ENCODE assay signal across 9 mouse cellular contexts in genomic region chr13:47777206-47778099, GRCm38 (mm10).
DNase-seq lines count a peak whose midpoint lies in the region; ATAC-seq and TF ChIP-seq lines count a peak whose summit lies in the region.
"Had no signal": no experiment of that assay in that cellular context is flagged by ENCODE, and none has a peak within 500 bp of the region (broad histone marks: within the 10 kb centered on the region; RNA-seq: fewer than 3 reads in every experiment).

No protein-coding gene starts in this region.

- no peak overlapping the region for H3K9ac ChIP-seq in forebrain, embryonic 12.5 days
- no peak overlapping the region for H3K9ac ChIP-seq in limb, embryonic 14.5 days (ENCODE audit: low read depth, low read length, severe bottlenecking)
- H3K9ac ChIP-seq in stomach, postnatal 0 days (ENCODE audit: low read length), result no peak overlapping the region

- H3K9me3 ChIP-seq in forebrain, embryonic 10.5 days, result no peaks in the 10 kb centered on the region
- H3K9me3 ChIP-seq in forebrain, embryonic 12.5 days, result no peaks in the 10 kb centered on the region
- H3K9me3 ChIP-seq in limb, embryonic 14.5 days (ENCODE audit: control insufficient read depth, low read length), result no peaks in the 10 kb centered on the region
- H3K9me3 ChIP-seq in stomach, postnatal 0 days (ENCODE audit: control insufficient read depth, low read length), result no peaks in the 10 kb centered on the region

- peak overlapping the region; percentile 41; the same call in 1 of the 2 replicates for H3K27ac ChIP-seq in forebrain, embryonic 10.5 days
- no peak overlapping the region for H3K27ac ChIP-seq in forebrain, embryonic 12.5 days
- H3K27ac ChIP-seq in limb, embryonic 14.5 days (replicated peaks; ENCODE audit: low read depth, low read length), result peak overlapping the region; percentile 21; the same call in 1 of the 2 replicates
- peak overlapping the region; percentile 81 for H3K27ac ChIP-seq in stomach, postnatal 0 days (replicated peaks)
- no peak overlapping the region for H3K27ac ChIP-seq in thymus, adult 2 months (ENCODE audit: control insufficient read depth, insufficient read depth, low read length)

- DNase-seq in forebrain, embryonic 10.5 days (ENCODE audit: extremely low spot score, low spot score), result no peak
- peak; percentile 7 for DNase-seq in right cerebral cortex, postnatal 4 days
- no peak for DNase-seq in right cerebral cortex, postnatal 25 days
- DNase-seq in limb, embryonic 14.5 days (ENCODE audit: low spot score), result peak; percentile 76
- no peak for DNase-seq in stomach, postnatal 0 days (ENCODE audit: low spot score)
- no peak for DNase-seq in thymus, adult 2 months

- TF ChIP-seq CTCF in stomach, postnatal 0 days (IDR thresholded peaks at IDR 0.05; ENCODE audit: low read depth), result no peak
- TF ChIP-seq CTCF in thymus, adult 2 months (IDR thresholded peaks at IDR 0.05; ENCODE audit: borderline replicate concordance, control insufficient read depth, extremely low read depth, insufficient read depth, low read length, poor library complexity), result no peak

- H3K36me3 ChIP-seq in forebrain, embryonic 10.5 days (replicated peaks), result no peaks in the 10 kb centered on the region
- no peaks in the 10 kb centered on the region for H3K36me3 ChIP-seq in forebrain, embryonic 12.5 days (replicated peaks)
- no peaks in the 10 kb centered on the region for H3K36me3 ChIP-seq in limb, embryonic 14.5 days (ENCODE audit: control insufficient read depth, insufficient read depth, low read length)
- H3K36me3 ChIP-seq in stomach, postnatal 0 days (ENCODE audit: control insufficient read depth, insufficient read depth, low read length), result no peaks in the 10 kb centered on the region
- H3K36me3 ChIP-seq in thymus, adult 2 months (ENCODE audit: control insufficient read depth, insufficient read depth, low read length), result no peaks in the 10 kb centered on the region

- peak; percentile 4 for TF ChIP-seq EP300 in stomach, postnatal 0 days (optimal IDR thresholded peaks at IDR 0.05)

- TF ChIP-seq POLR2A in limb, embryonic 14.5 days (IDR thresholded peaks at IDR 0.05; ENCODE audit: borderline replicate concordance, extremely low read depth, insufficient read depth, insufficient read length), result no peak
- no peak for TF ChIP-seq POLR2A in thymus, adult 2 months (IDR thresholded peaks at IDR 0.05; ENCODE audit: control insufficient read depth, extremely low read depth, insufficient read depth, low read length, poor library complexity)

- no peak for ATAC-seq in forebrain, embryonic 12.5 days (ENCODE audit: low FRiP score)
- ATAC-seq in limb, embryonic 14.5 days (ENCODE audit: low FRiP score, low read depth), result peak; percentile 50
- ATAC-seq in stomach, postnatal 0 days (ENCODE audit: low FRiP score, low TSS enrichment), result peak; percentile 70; the same call in 1 of the 2 replicates
- no peak for ATAC-seq in erythroblast, adult 5-6 weeks (replicated peaks; ENCODE audit: low FRiP score, poor library complexity, severe bottlenecking)

- H3K4me2 ChIP-seq in forebrain, embryonic 12.5 days, result no peak overlapping the region
- peak overlapping the region; percentile 2; the same call in 1 of the 2 replicates for H3K4me2 ChIP-seq in limb, embryonic 14.5 days (replicated peaks; ENCODE audit: low read depth, low read length, severe bottlenecking)
- H3K4me2 ChIP-seq in stomach, postnatal 0 days (replicated peaks; ENCODE audit: low read depth), result peak overlapping the region; percentile 17; the same call in 1 of the 2 replicates

- H3K27me3 ChIP-seq in forebrain, embryonic 10.5 days (ENCODE audit: poor library complexity, severe bottlenecking), result no peaks in the 10 kb centered on the region
- no peaks in the 10 kb centered on the region for H3K27me3 ChIP-seq in forebrain, embryonic 12.5 days
- H3K27me3 ChIP-seq in limb, embryonic 14.5 days (ENCODE audit: control insufficient read depth, insufficient read depth, low read length), result no peaks in the 10 kb centered on the region
- H3K27me3 ChIP-seq in stomach, postnatal 0 days (ENCODE audit: control insufficient read depth, insufficient read depth, low read length), result no peaks in the 10 kb centered on the region
- H3K27me3 ChIP-seq in thymus, adult 2 months (ENCODE audit: control insufficient read depth, insufficient read depth, low read length), result no peaks in the 10 kb centered on the region
- H3K27me3 ChIP-seq: megakaryocyte, embryonic 14.5 days had no signal

- 79% methylated on average over 15 of the region's 15 CpGs for WGBS in forebrain, embryonic 10.5 days
- WGBS in forebrain, embryonic 12.5 days, result 72% methylated on average over 15 of the region's 15 CpGs
- WGBS in limb, embryonic 14.5 days, result 36% methylated on average over 15 of the region's 15 CpGs
- 39% methylated on average over 15 of the region's 15 CpGs for whole genome bisulfite sequencing in stomach, postnatal 0 days
- WGBS in thymus, adult 2 months, result 89% methylated on average over 15 of the region's 15 CpGs

- peaks cover 26% of the 10 kb centered on the region for H3K4me1 ChIP-seq in forebrain, embryonic 10.5 days
- H3K4me1 ChIP-seq in forebrain, embryonic 12.5 days, result peaks cover 15% of the 10 kb centered on the region
- peaks cover 18% of the 10 kb centered on the region for H3K4me1 ChIP-seq in limb, embryonic 14.5 days (ENCODE audit: control insufficient read depth, insufficient read depth, low read length)
- no peaks in the 10 kb centered on the region for H3K4me1 ChIP-seq in stomach, postnatal 0 days (replicated peaks; ENCODE audit: control insufficient read depth, insufficient read depth)
- H3K4me1 ChIP-seq in thymus, adult 2 months (replicated peaks; ENCODE audit: control insufficient read depth, insufficient read depth, low read length), result no peaks in the 10 kb centered on the region
- H3K4me1 ChIP-seq: megakaryocyte, embryonic 14.5 days had no signal

- H3K4me3 ChIP-seq in forebrain, embryonic 10.5 days, result no peak overlapping the region
- H3K4me3 ChIP-seq in forebrain, embryonic 12.5 days (replicated peaks), result no peak overlapping the region
- no peak overlapping the region for H3K4me3 ChIP-seq in limb, embryonic 14.5 days (replicated peaks; ENCODE audit: low read length)
- no peak overlapping the region for H3K4me3 ChIP-seq in stomach, postnatal 0 days (ENCODE audit: low read depth, low read length)
- no peak overlapping the region for H3K4me3 ChIP-seq in thymus, adult 2 months (ENCODE audit: control insufficient read depth, insufficient read depth, low read length)

Comparison
In these comparisons a context has a peak if more than half of its experiments do, and no peak if none do; other contexts are left out.
1. DNase-seq: peak in right cerebral cortex, postnatal 4 days (single experiment) and limb, embryonic 14.5 days (single experiment); none in forebrain, embryonic 10.5 days (single experiment), right cerebral cortex, postnatal 25 days (single experiment), stomach, postnatal 0 days (single experiment) and thymus, adult 2 months (single experiment).
2. H3K27ac ChIP-seq: peak in forebrain, embryonic 10.5 days (single experiment), limb, embryonic 14.5 days (single experiment) and stomach, postnatal 0 days (single experiment); none in forebrain, embryonic 12.5 days (single experiment) and thymus, adult 2 months (single experiment).
3. ATAC-seq: peak in limb, embryonic 14.5 days (single experiment) and stomach, postnatal 0 days (single experiment); none in forebrain, embryonic 12.5 days (single experiment) and erythroblast, adult 5-6 weeks (single experiment).